Mouse (Mus musculus): ENCODE data around the gene Masp2. TPM values are rescaled to one million over a fixed set of nuclear protein-coding genes. Genes with fewer than 3 reads are reported as not detected.

The Masp2 gene
- polyA plus RNA-seq, 1 experiment from 2014 or later: 0.14 TPM

- H3K27ac ChIP-seq (ENCODE audit: poor library complexity, severe bottlenecking): no peak overlapping the region
- ATAC-seq (ENCODE audit: insufficient number of reproducible peaks, low FRiP score): no peak
- peaks cover 26% of the 10 kb centered on the region for H3K4me1 ChIP-seq (replicated peaks)
- 0 out of 2 replicates have a peak, but pooled peaks cover 3% of the 10 kb centered on the region for H3K9me3 ChIP-seq (replicated peaks)
- H3K4me2 ChIP-seq: no peak overlapping the region
- H3K9ac ChIP-seq: no peak overlapping the region
- whole genome bisulfite sequencing: 78% methylated on average over 13 of the region's 13 CpGs
- no peaks in the 10 kb centered on the region for H3K27me3 ChIP-seq (replicated peaks)
- no peak overlapping the region for H3K4me3 ChIP-seq
- H3K36me3 ChIP-seq: no peaks in the 10 kb centered on the region
Measured at GRCm38 (mm10) chr4:148657776-148658175, 55.4 kb downstream of the Masp2 start.

GRCm38 (mm10) chr4:148660174-148660573, 57.8 kb downstream of the Masp2 start:
- Histone ChIP-seq H3K27ac (ENCODE audit: poor library complexity, severe bottlenecking) (no peak overlapping the region), H3K4me2 (no peak overlapping the region), H3K27me3 (replicated peaks) (no peaks in the 10 kb centered on the region; the same call in 1 of the 2 replicates), H3K4me3 (no peak overlapping the region), H3K9me3 (replicated peaks) (no peaks in the 10 kb centered on the region), H3K36me3 (no peaks in the 10 kb centered on the region), H3K4me1 (replicated peaks) (peaks cover 31% of the 10 kb centered on the region), H3K9ac (no peak overlapping the region)
- 52% methylated on average over 3 of the region's 3 CpGs for WGBS
- ATAC-seq (ENCODE audit: insufficient number of reproducible peaks, low FRiP score): no peak

GRCm38 (mm10) chr4:148662168-148662965, 60.0 kb downstream of the Masp2 start:
- no peak overlapping the region for H3K9ac ChIP-seq
- no peaks in the 10 kb centered on the region for H3K36me3 ChIP-seq
- H3K4me3 ChIP-seq: no peak overlapping the region
- H3K4me1 ChIP-seq (replicated peaks): peaks cover 29% of the 10 kb centered on the region
- no peaks in the 10 kb centered on the region; the same call in 1 of the 2 replicates for H3K27me3 ChIP-seq (replicated peaks)
- no peak overlapping the region for H3K27ac ChIP-seq (ENCODE audit: poor library complexity, severe bottlenecking)
- ATAC-seq (ENCODE audit: insufficient number of reproducible peaks, low FRiP score): no peak
- peak overlapping the region; percentile 53 for H3K4me2 ChIP-seq
- 35% methylated on average over 21 of the region's 21 CpGs for WGBS
- H3K9me3 ChIP-seq (replicated peaks): no peaks in the 10 kb centered on the region

- Histone ChIP-seq H3K27ac (ENCODE audit: poor library complexity, severe bottlenecking) (no peak overlapping the region), H3K9ac (no peak overlapping the region), H3K9me3 (replicated peaks) (no peaks in the 10 kb centered on the region), H3K4me1 (replicated peaks) (peaks cover 32% of the 10 kb centered on the region), H3K4me2 (no peak overlapping the region), H3K4me3 (no peak overlapping the region), H3K27me3 (replicated peaks) (no peaks in the 10 kb centered on the region; the same call in 1 of the 2 replicates), H3K36me3 (no peaks in the 10 kb centered on the region)
- 73% methylated on average over 7 of the region's 7 CpGs for WGBS
- no peak for ATAC-seq (ENCODE audit: insufficient number of reproducible peaks, low FRiP score)
Measured at GRCm38 (mm10) chr4:148663326-148663725, 61.0 kb downstream of the Masp2 start.

- ATAC-seq (ENCODE audit: insufficient number of reproducible peaks, low FRiP score): no peak
- Histone ChIP-seq H3K9me3 (replicated peaks) (no peaks in the 10 kb centered on the region), H3K4me3 (no peak overlapping the region), H3K9ac (no peak overlapping the region), H3K27ac (ENCODE audit: poor library complexity, severe bottlenecking) (no peak overlapping the region), H3K4me2 (no peak overlapping the region), H3K4me1 (replicated peaks) (peaks cover 38% of the 10 kb centered on the region), H3K27me3 (replicated peaks) (no peaks in the 10 kb centered on the region; the same call in 1 of the 2 replicates), H3K36me3 (no peaks in the 10 kb centered on the region)
- WGBS: 66% methylated on average over 6 of the region's 6 CpGs
Measured at GRCm38 (mm10) chr4:148664021-148664420, 61.7 kb downstream of the Masp2 start.

Other genes with a start within 250 kb of the Masp2 start
- gene Ubiad1, start 157.8 kb upstream of the Masp2 start, polyA plus RNA-seq (2016; fragmentation: Nextera tagmentation; extraction: Ambion mirVana): 21.6 and 22.3 TPM in 2 replicates
- 21.8 and 23.1 TPM in 2 replicates for gene Mtor, start 153.9 kb upstream of the Masp2 start, polyA plus RNA-seq (2016; fragmentation: Nextera tagmentation; extraction: Ambion mirVana)
- gene Angptl7, start 102.1 kb upstream of the Masp2 start, polyA plus RNA-seq (2016; fragmentation: Nextera tagmentation; extraction: Ambion mirVana): 5.0 and 5.8 TPM in 2 replicates
- 71.3 TPM in 2 replicates for gene Exosc10, start 44.1 kb upstream of the Masp2 start, polyA plus RNA-seq (2016; fragmentation: Nextera tagmentation; extraction: Ambion mirVana)
- 129 and 135 TPM in 2 replicates for gene Srm, start 11.1 kb upstream of the Masp2 start, polyA plus RNA-seq (2016; fragmentation: Nextera tagmentation; extraction: Ambion mirVana)
- 200 and 211 TPM in 2 replicates for gene Tardbp, start 24.5 kb downstream of the Masp2 start, polyA plus RNA-seq (2016; fragmentation: Nextera tagmentation; extraction: Ambion mirVana)
- gene Gm572, start 40.8 kb downstream of the Masp2 start, polyA plus RNA-seq (2016; fragmentation: Nextera tagmentation; extraction: Ambion mirVana): 0.11 and 0.18 TPM in 2 replicates
- 23.6 and 26.1 TPM in 2 replicates for gene Casz1, start 201.9 kb downstream of the Masp2 start, polyA plus RNA-seq (2016; fragmentation: Nextera tagmentation; extraction: Ambion mirVana)